ENCODE assay signal across 8 mouse cellular contexts in genomic region chrX:151520127-151520457, GRCm38 (mm10). TPM values are rescaled to one million over a fixed set of nuclear protein-coding genes. Genes with fewer than 3 reads are reported as not detected.
A peak's percentile ranks its signal among the peaks of the same experiment; 100 is the strongest.
DNase-seq lines count a peak whose midpoint lies in the region; ATAC-seq and TF ChIP-seq lines count a peak whose summit lies in the region.

No protein-coding gene starts in this region.

- no peak for TF ChIP-seq CTCF in cerebellum, adult 2 months (IDR thresholded peaks at IDR 0.05; ENCODE audit: borderline replicate concordance, insufficient read depth, low read depth, low read length)
- no peak for TF ChIP-seq CTCF in spleen, adult 2 months (IDR thresholded peaks at IDR 0.05; ENCODE audit: extremely low read depth, insufficient read depth, insufficient read length, insufficient replicate concordance)

- H3K36me3 ChIP-seq in spleen, adult 2 months (ENCODE audit: control insufficient read depth, insufficient read depth, low read length) = 0 out of 2 replicates have a peak, but pooled peaks cover 1% of the 10 kb centered on the region
- H3K36me3 ChIP-seq in liver, embryonic 11.5 days (ENCODE audit: control insufficient read depth, insufficient read depth, low read length) = no peaks in the 10 kb centered on the region

- H3K9me3 ChIP-seq in liver, embryonic 11.5 days (ENCODE audit: control insufficient read depth, low read length) = no peaks in the 10 kb centered on the region

- peak overlapping the region; percentile 92 for H3K27ac ChIP-seq in cerebellum, adult 2 months (ENCODE audit: insufficient read depth, low read length)
- H3K27ac ChIP-seq in spleen, adult 2 months (ENCODE audit: insufficient read depth, low read length) = peak overlapping the region; percentile 94
- H3K27ac ChIP-seq in liver, embryonic 11.5 days (ENCODE audit: low read depth, low read length) = peak overlapping the region; percentile 79; the same call in 1 of the 2 replicates

- H3K4me2 ChIP-seq in liver, embryonic 11.5 days = peak overlapping the region; percentile 52

- H3K4me3 ChIP-seq in cerebellum, adult 2 months (replicated peaks; ENCODE audit: insufficient read depth, low read depth, low read length) = peak overlapping the region; percentile 69
- H3K4me3 ChIP-seq in spleen, adult 2 months (ENCODE audit: extremely low read depth, insufficient read depth, insufficient read length) = peak overlapping the region; percentile 61
- H3K4me3 ChIP-seq in liver, embryonic 11.5 days (ENCODE audit: low read depth, low read length) = peak overlapping the region; percentile 61

- peak overlapping the region; percentile 53; the same call in 1 of the 2 replicates for H3K9ac ChIP-seq in liver, embryonic 11.5 days (ENCODE audit: low read depth, low read length)

- ATAC-seq in liver, embryonic 11.5 days (replicated peaks; ENCODE audit: low FRiP score) = peak; percentile 64; the same call in 1 of the 2 replicates

- no peak for DNase-seq in cerebellum, adult 2 months
- DNase-seq in cerebellum, adult 11-12 months = no peak
- DNase-seq in spleen, adult 2 months (ENCODE audit: low read depth in 1 of 2, low spot score in 2 of 2) = no peak
- no peak for DNase-seq in spleen, postnatal 10 days (ENCODE audit: low spot score in 2 of 2)
- DNase-seq in liver, embryonic 11.5 days (ENCODE audit: low spot score) = no peak
- no peak for DNase-seq in adrenal gland, adult 2 months
- no peak for DNase-seq in ovary, postnatal 14 days (ENCODE audit: low spot score)
- no peak for DNase-seq in spleen, postnatal 14 days (ENCODE audit: low spot score in 2 of 2)

- no peaks in the 10 kb centered on the region for H3K4me1 ChIP-seq in cerebellum, adult 2 months (ENCODE audit: control insufficient read depth, insufficient read depth, low read length)
- peaks cover 2% of the 10 kb centered on the region; the same call in 1 of the 2 replicates for H3K4me1 ChIP-seq in spleen, adult 2 months (ENCODE audit: control insufficient read depth, insufficient read depth, insufficient read length)
- peaks cover 3% of the 10 kb centered on the region; the same call in 1 of the 2 replicates for H3K4me1 ChIP-seq in liver, embryonic 11.5 days (replicated peaks; ENCODE audit: control insufficient read depth, insufficient read depth, low read length)

- 8% methylated on average over 17 of the region's 17 CpGs for WGBS in cerebellum, adult 2 months
- WGBS in spleen, adult 2 months = 27% methylated on average over 17 of the region's 17 CpGs
- WGBS in liver, embryonic 11.5 days = 11% methylated on average over 17 of the region's 17 CpGs

- no peak for TF ChIP-seq POLR2A in cerebellum, adult 2 months (IDR thresholded peaks at IDR 0.05; ENCODE audit: borderline replicate concordance, insufficient read depth, low read length)
- no peak for TF ChIP-seq POLR2A in spleen, adult 2 months (IDR thresholded peaks at IDR 0.05; ENCODE audit: low read depth, low read length)

- no peaks in the 10 kb centered on the region for H3K27me3 ChIP-seq in cerebellum, adult 2 months (ENCODE audit: control insufficient read depth, insufficient read depth, low read length)
- no peaks in the 10 kb centered on the region for H3K27me3 ChIP-seq in spleen, adult 2 months (ENCODE audit: control insufficient read depth, insufficient read depth, low read length)
- H3K27me3 ChIP-seq in liver, embryonic 11.5 days (replicated peaks; ENCODE audit: control insufficient read depth, insufficient read depth, low read length) = no peaks in the 10 kb centered on the region; the same call in 1 of the 2 replicates

RNA-seq across cellular contexts. Expression of gene Phf8, which starts 0.4 kb away (rescaled TPM):
- 22.0 and 23.7 TPM in 2 replicates for polyA plus RNA-seq in cerebellum, adult 2 months (2012; rRNA removed)
- polyA plus RNA-seq in spleen, adult 2 months (2012; rRNA removed) = 9.1 and 9.3 TPM in 2 replicates
- polyA plus RNA-seq in liver, embryonic 11.5 days (2014; fragmentation: Nextera tagmentation; extraction: Ambion mirVana) = 10.8 and 14.2 TPM in 2 replicates
- total RNA-seq in adrenal gland, adult 2 months (2021) = 10 to 100 TPM; 20.6 to 27.1 TPM
- polyA plus RNA-seq in adrenal gland, adult 2 months (2012; rRNA removed) = 4.4 and 4.7 TPM in 2 replicates
